Mouse (Mus musculus) heart, adult 2 months (tissue): ENCODE results near the gene Ndufs8.

Source experiments
- CTCF ChIP-seq: fragments of 200-600 bp; IDR thresholded peaks from 2 replicates; pipeline ENCODE4 v1.8.1; 2022; ENCODE audit warnings: antibody characterized with exemption, mild to moderate bottlenecking, moderate library complexity
- EP300 ChIP-seq: fragments of 200-500 bp; IDR thresholded peaks from 2 replicates; pipeline ENCODE4 v1.6.1; 2011; ENCODE audit warnings: low read depth, low read length, control low read depth; ENCODE audit not compliant: insufficient read depth
- POLR2A ChIP-seq: fragments of 200-500 bp; IDR thresholded peaks from 2 replicates; pipeline ENCODE4 v1.6.1; 2011; ENCODE audit warnings: mild to moderate bottlenecking, low read depth, low read length, control low read depth; ENCODE audit not compliant: insufficient read depth

DNA sequence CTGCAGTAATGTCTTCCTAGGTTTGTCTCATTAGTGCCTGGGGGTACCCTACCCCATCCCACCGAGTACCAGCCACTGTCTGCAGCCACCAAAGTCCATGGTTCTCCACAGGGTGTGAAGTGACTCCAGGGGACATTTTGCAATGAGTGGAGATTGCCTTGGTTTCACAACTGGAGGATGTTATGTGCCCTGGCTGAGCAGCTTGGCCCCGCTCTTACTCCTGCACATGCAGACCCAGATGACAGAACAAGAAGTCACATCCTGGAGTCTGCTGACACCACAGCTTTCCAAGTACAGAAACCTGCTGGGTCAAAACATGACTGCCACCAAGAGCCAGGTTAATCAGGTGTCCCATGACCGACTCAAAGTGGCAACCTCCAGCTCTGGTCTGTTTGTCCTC, 42.5 kb upstream of the Ndufs8 start:
- TF ChIP-seq CTCF: no peak
- no peak for TF ChIP-seq POLR2A
- no peak for TF ChIP-seq EP300
